Mouse (Mus musculus) C2C12 (cell line): ENCODE results near the gene Cdh24.

Experiments used
- CTCF ChIP-seq: IDR thresholded peaks from one replicate; pipeline ENCODE4 v1.5.1; 2011; ENCODE audit not compliant: control insufficient read depth, insufficient read depth, insufficient read length
- MAX ChIP-seq: IDR thresholded peaks from one replicate; pipeline ENCODE4 v1.6.1; 2011; ENCODE audit warnings: mild to moderate bottlenecking, control low read depth
- MYOD1 ChIP-seq: IDR thresholded peaks from one replicate; pipeline ENCODE4 v1.6.1; 2011; ENCODE audit warnings: low read depth; ENCODE audit not compliant: control insufficient read depth, insufficient read length

- TF ChIP-seq MAX = no peak
- no peak for TF ChIP-seq CTCF
- no peak for TF ChIP-seq MYOD1
Observed at GRCm38 (mm10) chr14:54687251-54687650, 46.1 kb upstream of the Cdh24 start.
